In the genomic region with DNA sequence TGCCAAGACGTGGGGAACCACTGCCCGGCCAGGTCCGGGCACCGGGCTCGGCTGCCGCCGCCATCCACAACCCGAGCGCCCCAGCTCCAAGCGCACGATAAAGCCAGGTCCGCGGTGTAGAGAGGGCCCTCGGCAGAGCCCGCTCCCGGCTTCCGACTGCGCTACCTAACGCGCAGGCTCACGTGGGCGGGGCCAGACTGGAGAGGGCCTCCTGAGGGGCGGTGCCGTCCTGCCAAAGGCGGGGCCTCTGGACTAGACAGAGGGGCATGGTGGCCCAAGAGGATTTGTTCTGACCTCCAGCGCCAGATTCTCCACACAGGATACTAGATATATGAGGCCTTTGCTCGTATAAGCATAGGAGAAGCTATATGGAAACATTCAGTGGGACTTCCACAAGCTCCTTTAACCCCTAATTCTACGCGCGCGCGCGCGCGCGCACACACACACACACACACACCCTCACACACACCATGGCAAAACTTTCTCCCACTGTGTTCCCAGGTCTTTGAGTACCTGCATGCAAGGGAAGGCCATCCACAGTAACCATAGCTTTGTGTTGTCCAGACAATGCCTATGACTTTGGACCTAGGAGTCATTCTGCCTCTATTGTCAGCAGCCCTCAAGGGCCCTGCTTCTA, we compare ENCODE assay signal across 8 mouse cellular contexts. TPM values are rescaled to one million over a fixed set of nuclear protein-coding genes. Genes with fewer than 3 reads are reported as not detected.
A peak's percentile ranks its signal among the peaks of the same experiment; 100 is the strongest.
DNase-seq lines count a peak whose midpoint lies in the region; ATAC-seq and TF ChIP-seq lines count a peak whose summit lies in the region.

No protein-coding gene starts in this region.

- peaks cover 22% of the 10 kb centered on the region for H3K36me3 ChIP-seq in embryonic facial prominence, embryonic 13.5 days
- H3K36me3 ChIP-seq in limb, embryonic 13.5 days = peaks cover 25% of the 10 kb centered on the region
- H3K36me3 ChIP-seq in midbrain, embryonic 15.5 days (replicated peaks) = no peaks in the 10 kb centered on the region
- peaks cover 5% of the 10 kb centered on the region for H3K36me3 ChIP-seq in spleen, adult 2 months (ENCODE audit: control insufficient read depth, insufficient read depth, low read length)

- peak overlapping the region; percentile 95 for H3K9ac ChIP-seq in embryonic facial prominence, embryonic 13.5 days
- H3K9ac ChIP-seq in limb, embryonic 13.5 days = peak overlapping the region; percentile 94
- peak overlapping the region; percentile 88 for H3K9ac ChIP-seq in midbrain, embryonic 15.5 days

- H3K27ac ChIP-seq in embryonic facial prominence, embryonic 13.5 days = peak overlapping the region; percentile 7; the same call in 1 of the 2 replicates
- H3K27ac ChIP-seq in limb, embryonic 13.5 days = no peak overlapping the region
- H3K27ac ChIP-seq in midbrain, embryonic 15.5 days = peak overlapping the region; percentile 54
- H3K27ac ChIP-seq in spleen, adult 2 months (ENCODE audit: insufficient read depth, low read length) = no peak overlapping the region; the same call in 1 of the 2 replicates

- H3K27me3 ChIP-seq in embryonic facial prominence, embryonic 13.5 days = peaks cover 10% of the 10 kb centered on the region; the same call in 1 of the 2 replicates
- H3K27me3 ChIP-seq in limb, embryonic 13.5 days = 0 out of 2 replicates have a peak, but pooled peaks cover 5% of the 10 kb centered on the region
- H3K27me3 ChIP-seq in midbrain, embryonic 15.5 days (replicated peaks) = peaks cover 8% of the 10 kb centered on the region; the same call in 1 of the 2 replicates
- no peaks in the 10 kb centered on the region for H3K27me3 ChIP-seq in spleen, adult 2 months (ENCODE audit: control insufficient read depth, insufficient read depth, low read length)

- TF ChIP-seq POLR2A in spleen, adult 2 months (IDR thresholded peaks at IDR 0.05; ENCODE audit: low read depth, low read length) = peak; percentile 77

- H3K4me2 ChIP-seq in embryonic facial prominence, embryonic 13.5 days = peak overlapping the region; percentile 91
- peak overlapping the region; percentile 93 for H3K4me2 ChIP-seq in limb, embryonic 13.5 days (replicated peaks)
- H3K4me2 ChIP-seq in midbrain, embryonic 15.5 days = peak overlapping the region; percentile 81

- no peak for TF ChIP-seq CTCF in spleen, adult 2 months (IDR thresholded peaks at IDR 0.05; ENCODE audit: extremely low read depth, insufficient read depth, insufficient read length, insufficient replicate concordance)

- WGBS in embryonic facial prominence, embryonic 13.5 days = 16% methylated on average over 36 of the region's 36 CpGs
- WGBS in limb, embryonic 13.5 days = 16% methylated on average over 36 of the region's 36 CpGs
- 11% methylated on average over 36 of the region's 36 CpGs for WGBS in midbrain, embryonic 15.5 days
- 21% methylated on average over 36 of the region's 36 CpGs for WGBS in spleen, adult 2 months

- peak; percentile 95 for ATAC-seq in embryonic facial prominence, embryonic 13.5 days (ENCODE audit: insufficient number of reproducible peaks, insufficient read depth, low FRiP score, low TSS enrichment, low read depth)
- peak; percentile 99 for ATAC-seq in limb, embryonic 13.5 days (ENCODE audit: low FRiP score, low read depth)
- peak; percentile 98 for ATAC-seq in midbrain, embryonic 15.5 days (replicated peaks)

- H3K4me3 ChIP-seq in embryonic facial prominence, embryonic 13.5 days = peak overlapping the region; percentile 89
- peak overlapping the region; percentile 88 for H3K4me3 ChIP-seq in limb, embryonic 13.5 days
- peak overlapping the region; percentile 76 for H3K4me3 ChIP-seq in midbrain, embryonic 15.5 days
- peak overlapping the region; percentile 87 for H3K4me3 ChIP-seq in spleen, adult 2 months (ENCODE audit: extremely low read depth, insufficient read depth, insufficient read length)

- DNase-seq in 416B (ENCODE audit: low read depth) = peak; percentile 88
- peak; percentile 77 to 84 for DNase-seq in adrenal gland, postnatal 4 days (ENCODE audit: low spot score in 2 of 2)
- DNase-seq in heart, adult 8-10 months (ENCODE audit: low spot score) = peak; percentile 92
- peak; percentile 95 for DNase-seq in kidney, adult 9 months
- peak; percentile 67 to 92 for DNase-seq in spleen, adult 2 months (ENCODE audit: low read depth in 1 of 2, low spot score in 2 of 2)

- no peaks in the 10 kb centered on the region for H3K9me3 ChIP-seq in embryonic facial prominence, embryonic 13.5 days
- no peaks in the 10 kb centered on the region for H3K9me3 ChIP-seq in limb, embryonic 13.5 days
- H3K9me3 ChIP-seq in midbrain, embryonic 15.5 days = no peaks in the 10 kb centered on the region

- peaks cover 14% of the 10 kb centered on the region for H3K4me1 ChIP-seq in embryonic facial prominence, embryonic 13.5 days
- peaks cover 14% of the 10 kb centered on the region for H3K4me1 ChIP-seq in limb, embryonic 13.5 days
- peaks cover 31% of the 10 kb centered on the region for H3K4me1 ChIP-seq in midbrain, embryonic 15.5 days
- H3K4me1 ChIP-seq in spleen, adult 2 months (ENCODE audit: control insufficient read depth, insufficient read depth, insufficient read length) = peaks cover 7% of the 10 kb centered on the region; the same call in 1 of the 2 replicates

RNA-seq across cellular contexts. Expression of gene Idua, which starts 0.6 kb away (rescaled TPM):
- 10 to 100 TPM; 17.7 to 17.8 TPM for total RNA-seq in adrenal gland, postnatal 4 days (2021)
- 14.6 and 15.3 TPM in 2 replicates for polyA plus RNA-seq in embryonic facial prominence, embryonic 13.5 days (2015; fragmentation: Nextera tagmentation; extraction: Ambion mirVana)
- total RNA-seq in heart, adult 8-10 months (2022) = 10 to 100 TPM; 17.9 to 27.3 (median 21.1) TPM
- 16.2 and 18.2 TPM in 2 replicates for polyA plus RNA-seq in limb, embryonic 13.5 days (2015; fragmentation: Nextera tagmentation; extraction: Ambion mirVana)
- 12.1 and 15.9 TPM in 2 replicates for polyA plus RNA-seq in midbrain, embryonic 15.5 days (2015; fragmentation: Nextera tagmentation; extraction: Ambion mirVana)
- polyA plus RNA-seq in spleen, adult 2 months (2012; rRNA removed) = 35.8 and 37.1 TPM in 2 replicates

RNA-seq across cellular contexts. Expression of gene Dgkq, which starts 8.7 kb away (rescaled TPM):
- total RNA-seq in adrenal gland, postnatal 4 days (2021) = 10 to 100 TPM; 26.2 to 29.4 TPM
- 14.3 and 18.8 TPM in 2 replicates for polyA plus RNA-seq in embryonic facial prominence, embryonic 13.5 days (2015; fragmentation: Nextera tagmentation; extraction: Ambion mirVana)
- 1 to 10 TPM; 5.1 to 8.9 (median 6.1) TPM for total RNA-seq in heart, adult 8-10 months (2022)
- 15.9 and 16.8 TPM in 2 replicates for polyA plus RNA-seq in limb, embryonic 13.5 days (2015; fragmentation: Nextera tagmentation; extraction: Ambion mirVana)
- 33.9 and 36.7 TPM in 2 replicates for polyA plus RNA-seq in midbrain, embryonic 15.5 days (2015; fragmentation: Nextera tagmentation; extraction: Ambion mirVana)
- polyA plus RNA-seq in spleen, adult 2 months (2012; rRNA removed) = 18.6 and 21.0 TPM in 2 replicates

RNA-seq across cellular contexts. Expression of gene Slc26a1, which starts 14.6 kb away (rescaled TPM):
- total RNA-seq in adrenal gland, postnatal 4 days (2021) = 1 to 10 TPM; 3.2 to 8.1 TPM
- 1.1 and 1.3 TPM in 2 replicates for polyA plus RNA-seq in embryonic facial prominence, embryonic 13.5 days (2015; fragmentation: Nextera tagmentation; extraction: Ambion mirVana)
- under 1 TPM in 1 of 4 experiments, not detected in 3; 0.06 TPM for total RNA-seq in heart, adult 8-10 months (2022)
- polyA plus RNA-seq in limb, embryonic 13.5 days (2015; fragmentation: Nextera tagmentation; extraction: Ambion mirVana) = 1.5 and 1.8 TPM in 2 replicates
- 4.0 and 4.1 TPM in 2 replicates for polyA plus RNA-seq in midbrain, embryonic 15.5 days (2015; fragmentation: Nextera tagmentation; extraction: Ambion mirVana)
- polyA plus RNA-seq in spleen, adult 2 months (2012; rRNA removed) = 1.0 and 3.1 TPM in 2 replicates

RNA-seq across cellular contexts. Expression of gene Tmem175, which starts 31.2 kb away (rescaled TPM):
- total RNA-seq in adrenal gland, postnatal 4 days (2021) = 10 to 100 TPM; 28.0 to 30.1 TPM
- polyA plus RNA-seq in embryonic facial prominence, embryonic 13.5 days (2015; fragmentation: Nextera tagmentation; extraction: Ambion mirVana) = 23.7 and 25.8 TPM in 2 replicates
- 10 to 100 TPM in 3 of 4 experiments, 1 to 10 TPM in 1; 9.9 to 11.5 (median 11.0) TPM for total RNA-seq in heart, adult 8-10 months (2022)
- polyA plus RNA-seq in limb, embryonic 13.5 days (2015; fragmentation: Nextera tagmentation; extraction: Ambion mirVana) = 26.9 and 28.3 TPM in 2 replicates
- polyA plus RNA-seq in midbrain, embryonic 15.5 days (2015; fragmentation: Nextera tagmentation; extraction: Ambion mirVana) = 25.3 and 26.6 TPM in 2 replicates
- polyA plus RNA-seq in spleen, adult 2 months (2012; rRNA removed) = 33.2 and 34.0 TPM in 2 replicates

RNA-seq across cellular contexts. Expression of gene Gak, which starts 31.2 kb away (rescaled TPM):
- 10 to 100 TPM; 88.6 to 95.3 TPM for total RNA-seq in adrenal gland, postnatal 4 days (2021)
- polyA plus RNA-seq in embryonic facial prominence, embryonic 13.5 days (2015; fragmentation: Nextera tagmentation; extraction: Ambion mirVana) = 46.7 and 49.2 TPM in 2 replicates
- total RNA-seq in heart, adult 8-10 months (2022) = 10 to 100 TPM; 20.1 to 26.2 (median 21.0) TPM
- polyA plus RNA-seq in limb, embryonic 13.5 days (2015; fragmentation: Nextera tagmentation; extraction: Ambion mirVana) = 44.4 and 50.6 TPM in 2 replicates
- polyA plus RNA-seq in midbrain, embryonic 15.5 days (2015; fragmentation: Nextera tagmentation; extraction: Ambion mirVana) = 54.9 and 56.9 TPM in 2 replicates
- 69.2 and 80.0 TPM in 2 replicates for polyA plus RNA-seq in spleen, adult 2 months (2012; rRNA removed)

Comparison
In these comparisons a context has a peak if more than half of its experiments do, and no peak if none do; other contexts are left out.
1. H3K27ac ChIP-seq: peak in embryonic facial prominence, embryonic 13.5 days (single experiment) and midbrain, embryonic 15.5 days (single experiment); none in limb, embryonic 13.5 days (single experiment) and spleen, adult 2 months (single experiment).
2. Peak in every context shown above with its lines, with median percentiles within 50 percentile points of each other: DNase-seq, ATAC-seq, H3K4me2 ChIP-seq, H3K4me3 ChIP-seq and H3K9ac ChIP-seq.